Comparison of ENCODE assay signal across 11 mouse cellular contexts in the genomic region with DNA sequence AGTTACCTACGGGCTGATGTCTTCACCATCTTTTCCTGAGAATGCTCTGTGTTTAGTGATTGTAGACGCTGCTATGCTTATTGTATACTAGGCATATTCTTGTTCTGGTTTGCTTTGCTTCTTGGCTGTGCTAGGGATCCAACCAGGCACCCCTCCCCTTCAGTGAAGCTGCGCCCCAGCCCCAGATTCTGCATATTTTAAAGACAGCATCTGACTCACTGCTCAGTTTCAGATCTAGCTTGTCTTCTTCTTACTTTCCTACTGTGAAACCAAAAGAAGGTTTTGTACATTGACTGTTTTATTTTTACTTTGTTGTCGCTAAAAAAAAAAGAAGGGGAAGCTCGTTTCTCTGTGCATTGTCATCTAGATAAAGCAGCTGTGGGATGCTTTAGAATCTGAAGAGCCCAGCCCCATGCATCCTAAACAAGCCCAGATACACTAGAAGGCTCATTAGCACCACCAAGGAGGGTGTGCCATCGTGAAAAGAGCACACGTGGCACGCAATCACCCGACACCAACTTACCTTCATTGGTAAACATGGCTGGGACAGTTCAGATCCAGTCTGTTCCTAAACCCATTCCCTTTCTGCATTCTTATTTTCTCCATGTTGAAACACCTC.
"Had no signal": no experiment of that assay in that cellular context is flagged by ENCODE, and none has a peak within 500 bp of the region (broad histone marks: within the 10 kb centered on the region; RNA-seq: fewer than 3 reads in every experiment).

No protein-coding gene starts in this region.

- DNase-seq: kidney, postnatal 14 days; layer of hippocampus, postnatal 36 days; left cerebral cortex, postnatal 4 days; lung, adult 18-20 months; lung, postnatal 36 days; right cerebral cortex, postnatal 25 days had no signal

- H3K4me1 ChIP-seq: kidney, embryonic 15.5 days; limb, embryonic 13.5 days; midbrain, embryonic 13.5 days had no signal

- H3K9me3 ChIP-seq: kidney, embryonic 15.5 days; limb, embryonic 13.5 days; midbrain, embryonic 13.5 days had no signal

- ATAC-seq: midbrain, embryonic 13.5 days had no signal

- H3K9ac ChIP-seq: kidney, embryonic 15.5 days; limb, embryonic 13.5 days; liver, embryonic 14.5 days; midbrain, embryonic 13.5 days had no signal

- H3K27me3 ChIP-seq: kidney, embryonic 15.5 days; limb, embryonic 13.5 days; midbrain, embryonic 13.5 days had no signal

- H3K27ac ChIP-seq: kidney, embryonic 15.5 days; limb, embryonic 13.5 days; liver, embryonic 14.5 days; midbrain, embryonic 13.5 days had no signal

- H3K36me3 ChIP-seq: kidney, embryonic 15.5 days; limb, embryonic 13.5 days; midbrain, embryonic 13.5 days had no signal

- H3K4me2 ChIP-seq: kidney, embryonic 15.5 days; limb, embryonic 13.5 days; midbrain, embryonic 13.5 days had no signal

- H3K4me3 ChIP-seq: kidney, embryonic 15.5 days; limb, embryonic 13.5 days; midbrain, embryonic 13.5 days; myocyte had no signal
